In the genomic region with DNA sequence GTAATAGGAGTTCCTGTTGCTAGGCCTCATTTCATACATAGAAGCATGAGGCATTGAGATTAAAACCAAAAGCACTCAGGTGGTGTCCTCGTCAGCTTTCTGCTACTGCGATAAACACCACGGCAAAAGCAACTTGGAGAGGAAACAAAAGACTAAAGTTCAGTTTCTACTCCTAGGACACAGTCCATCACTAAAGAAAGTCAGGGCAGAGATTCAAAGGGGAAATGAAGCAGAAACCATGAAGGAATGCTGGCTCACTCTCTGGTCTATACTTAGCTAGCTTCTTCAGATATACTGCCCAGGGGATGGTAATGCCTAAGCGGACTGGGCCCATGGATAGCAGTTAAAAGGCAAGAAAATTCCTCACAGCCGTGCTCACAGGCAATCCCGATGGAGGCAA, we compare ENCODE assay signal across 16 mouse cellular contexts. TPM values are rescaled to one million over a fixed set of nuclear protein-coding genes. Genes with fewer than 3 reads are reported as not detected.
A peak's percentile ranks its signal among the peaks of the same experiment; 100 is the strongest.
DNase-seq lines count a peak whose midpoint lies in the region; ATAC-seq and TF ChIP-seq lines count a peak whose summit lies in the region.
"Had no signal": no experiment of that assay in that cellular context is flagged by ENCODE, and none has a peak within 500 bp of the region (broad histone marks: within the 10 kb centered on the region; RNA-seq: fewer than 3 reads in every experiment).

No protein-coding gene starts in this region.

- H3K4me3 ChIP-seq in intestine, postnatal 0 days (ENCODE audit: low read depth, low read length), result no peak overlapping the region
- H3K4me3 ChIP-seq in intestine, embryonic 15.5 days (replicated peaks), result no peak overlapping the region
- no peak overlapping the region for H3K4me3 ChIP-seq in neural tube, embryonic 13.5 days

- H3K27ac ChIP-seq in intestine, postnatal 0 days (ENCODE audit: low read depth, low read length), result 0 out of 2 replicates have a peak overlapping the region, but pooled peaks have one; percentile 46
- H3K27ac ChIP-seq in intestine, embryonic 15.5 days, result no peak overlapping the region
- H3K27ac ChIP-seq in neural tube, embryonic 13.5 days (replicated peaks), result peak overlapping the region; percentile 33; the same call in 1 of the 2 replicates

- H3K4me1 ChIP-seq in intestine, postnatal 0 days (replicated peaks; ENCODE audit: control insufficient read depth, insufficient read depth, low read length), result no peaks in the 10 kb centered on the region
- H3K4me1 ChIP-seq in intestine, embryonic 15.5 days (replicated peaks), result peaks cover 5% of the 10 kb centered on the region
- peaks cover 9% of the 10 kb centered on the region for H3K4me1 ChIP-seq in neural tube, embryonic 13.5 days (replicated peaks)

- no peak for TF ChIP-seq CTCF in intestine, postnatal 0 days (IDR thresholded peaks at IDR 0.05; ENCODE audit: low read depth)

- H3K4me2 ChIP-seq in intestine, postnatal 0 days (replicated peaks; ENCODE audit: low read depth), result no peak overlapping the region
- no peak overlapping the region for H3K4me2 ChIP-seq in intestine, embryonic 15.5 days (replicated peaks)
- H3K4me2 ChIP-seq in neural tube, embryonic 13.5 days, result no peak overlapping the region

- H3K9me3 ChIP-seq in intestine, postnatal 0 days (ENCODE audit: control insufficient read depth), result no peaks in the 10 kb centered on the region
- no peaks in the 10 kb centered on the region for H3K9me3 ChIP-seq in intestine, embryonic 15.5 days
- no peaks in the 10 kb centered on the region for H3K9me3 ChIP-seq in neural tube, embryonic 13.5 days

- WGBS in intestine, postnatal 0 days, result 66% methylated on average over 6 of the region's 6 CpGs
- WGBS in intestine, embryonic 15.5 days, result 76% methylated on average over 6 of the region's 6 CpGs
- 53% methylated on average over 6 of the region's 6 CpGs for WGBS in neural tube, embryonic 13.5 days

- DNase-seq in neural tube, embryonic 10.5 days (ENCODE audit: extremely low spot score, low spot score), result no peak
- DNase-seq in kidney, postnatal 25 days, result peak; percentile 24 to 35
- DNase-seq in adrenal gland, adult 18-20 months (ENCODE audit: low spot score in 2 of 2), result no peak
- no peak for DNase-seq in cerebellum, adult 9-10 months
- DNase-seq: adrenal gland, adult 2 months; cerebellum, adult 8-10 months; gastrocnemius, postnatal 10 days; heart, postnatal 36 days; lung, postnatal 4 days; midbrain, embryonic 14.5 days; right cerebral cortex, postnatal 14 days had no signal

- peaks cover 34% of the 10 kb centered on the region for H3K36me3 ChIP-seq in intestine, postnatal 0 days (ENCODE audit: control insufficient read depth, insufficient read depth)
- peaks cover 16% of the 10 kb centered on the region for H3K36me3 ChIP-seq in intestine, embryonic 15.5 days
- H3K36me3 ChIP-seq in neural tube, embryonic 13.5 days, result peaks cover 54% of the 10 kb centered on the region

- H3K9ac ChIP-seq in intestine, postnatal 0 days (ENCODE audit: low read depth, low read length), result no peak overlapping the region
- H3K9ac ChIP-seq in intestine, embryonic 15.5 days, result no peak overlapping the region
- H3K9ac ChIP-seq in neural tube, embryonic 13.5 days, result no peak overlapping the region

- H3K27me3 ChIP-seq in intestine, postnatal 0 days (replicated peaks; ENCODE audit: control insufficient read depth, insufficient read depth, low read length), result no peaks in the 10 kb centered on the region
- H3K27me3 ChIP-seq in intestine, embryonic 15.5 days (replicated peaks), result no peaks in the 10 kb centered on the region
- no peaks in the 10 kb centered on the region for H3K27me3 ChIP-seq in neural tube, embryonic 13.5 days

- no peak for ATAC-seq in intestine, postnatal 0 days
- ATAC-seq in intestine, embryonic 15.5 days, result no peak
- no peak for ATAC-seq in neural tube, embryonic 13.5 days (ENCODE audit: low read depth)
- ATAC-seq: forebrain, embryonic 14.5 days; inflammation-experienced regulatory T-cells, adult 6 months had no signal

RNA-seq across cellular contexts. Expression of gene Arid4a, which starts 14.3 kb away (rescaled TPM):
- polyA plus RNA-seq in intestine, postnatal 0 days (2015; fragmentation: Nextera tagmentation; extraction: Ambion mirVana), result 23.2 and 27.4 TPM in 2 replicates
- 35.0 and 39.3 TPM in 2 replicates for polyA plus RNA-seq in intestine, embryonic 15.5 days (2015; fragmentation: Nextera tagmentation; extraction: Ambion mirVana)
- polyA plus RNA-seq in neural tube, embryonic 13.5 days (2015; fragmentation: Nextera tagmentation; extraction: Ambion mirVana), result 44.2 and 45.8 TPM in 2 replicates
- 10 to 100 TPM; 18.6 to 20.3 TPM for total RNA-seq in adrenal gland, adult 18-20 months (2021)

RNA-seq across cellular contexts. Expression of gene Psma3, which starts 27.0 kb away (rescaled TPM):
- 365 and 387 TPM in 2 replicates for polyA plus RNA-seq in intestine, postnatal 0 days (2015; fragmentation: Nextera tagmentation; extraction: Ambion mirVana)
- polyA plus RNA-seq in intestine, embryonic 15.5 days (2015; fragmentation: Nextera tagmentation; extraction: Ambion mirVana), result 593 and 607 TPM in 2 replicates
- 626 and 642 TPM in 2 replicates for polyA plus RNA-seq in neural tube, embryonic 13.5 days (2015; fragmentation: Nextera tagmentation; extraction: Ambion mirVana)
- 100 to 1,000 TPM; 377 to 394 TPM for total RNA-seq in adrenal gland, adult 18-20 months (2021)

Comparison
In these comparisons a context has a peak if more than half of its experiments do, and no peak if none do; other contexts are left out.
1. DNase-seq: peak in kidney, postnatal 25 days (2 of 2); none in neural tube, embryonic 10.5 days (single experiment), adrenal gland, adult 18-20 months (0 of 2) and cerebellum, adult 9-10 months (single experiment).